Mouse (Mus musculus): ENCODE results near the gene Mrvi1.

Mrvi1 gene

DNA sequence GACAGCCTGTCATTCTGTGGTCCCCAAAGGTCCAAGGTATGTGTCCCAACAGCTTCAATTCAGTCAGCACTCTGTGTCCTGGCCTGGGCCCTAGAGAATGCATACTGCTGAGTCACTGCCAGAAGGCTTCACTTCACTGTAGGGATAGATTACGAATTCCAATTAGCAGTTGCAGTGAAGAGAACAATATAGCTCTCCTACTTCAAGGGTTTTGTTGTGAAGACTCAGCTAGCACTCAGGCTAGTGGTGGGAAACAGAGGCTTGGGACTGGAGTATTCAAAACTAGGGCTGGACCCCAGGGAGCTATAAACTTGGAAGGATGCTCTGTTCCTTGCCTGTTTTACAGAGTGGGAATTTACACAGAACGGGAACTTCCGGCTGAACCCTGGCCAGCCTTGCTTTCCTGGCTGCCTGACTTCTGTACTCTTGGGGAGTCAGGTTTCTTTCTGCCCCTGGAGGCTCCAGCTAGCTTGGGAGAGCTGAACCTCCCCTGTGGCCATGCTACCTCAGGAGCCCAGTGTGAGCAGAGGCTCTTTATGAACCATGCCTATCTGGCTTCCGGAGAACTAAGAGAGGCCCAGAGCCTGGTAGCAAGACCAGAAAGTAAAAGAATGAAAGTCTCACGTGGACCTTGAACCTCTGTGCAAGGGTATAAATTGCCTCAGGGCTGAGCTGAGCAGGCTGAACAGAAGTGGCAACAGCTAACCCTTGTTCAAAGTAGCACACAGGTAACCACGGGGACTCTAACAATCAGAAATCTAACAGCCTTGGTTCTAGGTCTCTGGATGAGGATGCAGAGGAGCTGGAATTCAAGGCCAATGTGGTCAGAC, 40.3 kb downstream of the Mrvi1 start:
- TF ChIP-seq POU5F1 (IDR thresholded peaks at IDR 0.05; ENCODE audit: borderline replicate concordance, low read length) = no peak
- TF ChIP-seq CTCF (conservative IDR thresholded peaks at IDR 0.05; ENCODE audit: low read length) = no peak
- TF ChIP-seq NANOG (IDR thresholded peaks at IDR 0.05; ENCODE audit: borderline replicate concordance, low read length) = no peak
- Histone ChIP-seq H3K36me3 (ENCODE audit: insufficient read depth, low read length) (no peaks in the 10 kb centered on the region), H3K9me3 (ENCODE audit: low read length) (peaks cover 7% of the 10 kb centered on the region), H3K4me1 (replicated peaks; ENCODE audit: low read depth, low read length) (peaks cover 18% of the 10 kb centered on the region), H3K4me3 (replicated peaks; ENCODE audit: low read length) (no peak overlapping the region), H3K27me3 (ENCODE audit: insufficient read depth, low read length) (no peaks in the 10 kb centered on the region)

DNA sequence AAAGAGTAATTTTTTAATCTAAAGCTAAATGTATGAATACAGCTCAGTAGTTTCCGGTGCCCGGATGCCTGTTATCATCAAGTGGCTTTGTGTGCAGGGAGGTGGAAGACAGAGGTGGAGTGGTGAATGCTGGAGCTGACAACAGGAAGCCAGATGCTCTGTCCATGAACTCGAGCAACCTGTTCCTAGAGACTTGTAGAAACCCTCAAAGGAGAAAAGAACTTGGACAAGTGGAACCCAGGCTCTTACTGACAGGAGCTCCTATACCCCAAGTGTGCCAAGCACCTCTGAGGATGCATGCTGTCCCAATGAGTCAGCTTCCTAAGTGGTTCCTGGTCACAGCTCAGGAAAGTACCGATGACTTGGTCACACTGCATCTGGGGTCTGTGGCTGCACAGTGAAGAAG, 41.1 kb downstream of the Mrvi1 start:
- Histone ChIP-seq H3K9me3 (ENCODE audit: low read length) (peaks cover 7% of the 10 kb centered on the region), H3K4me1 (replicated peaks; ENCODE audit: low read depth, low read length) (peaks cover 18% of the 10 kb centered on the region), H3K36me3 (ENCODE audit: insufficient read depth, low read length) (no peaks in the 10 kb centered on the region), H3K27me3 (ENCODE audit: insufficient read depth, low read length) (no peaks in the 10 kb centered on the region; the same call in 1 of the 2 replicates), H3K4me3 (replicated peaks; ENCODE audit: low read length) (no peak overlapping the region)
- no peak for TF ChIP-seq NANOG (IDR thresholded peaks at IDR 0.05; ENCODE audit: borderline replicate concordance, low read length)
- no peak for TF ChIP-seq POU5F1 (IDR thresholded peaks at IDR 0.05; ENCODE audit: borderline replicate concordance, low read length)
- TF ChIP-seq CTCF (conservative IDR thresholded peaks at IDR 0.05; ENCODE audit: low read length) = no peak

- Histone ChIP-seq H3K4me1 (replicated peaks; ENCODE audit: low read depth, low read length) (peaks cover 1% of the 10 kb centered on the region), H3K9me3 (ENCODE audit: low read length) (peaks cover 7% of the 10 kb centered on the region), H3K4me3 (replicated peaks; ENCODE audit: low read length) (no peak overlapping the region), H3K27me3 (ENCODE audit: insufficient read depth, low read length) (peaks cover 5% of the 10 kb centered on the region), H3K36me3 (ENCODE audit: insufficient read depth, low read length) (no peaks in the 10 kb centered on the region)
- no peak for TF ChIP-seq POU5F1 (IDR thresholded peaks at IDR 0.05; ENCODE audit: borderline replicate concordance, low read length)
- no peak for TF ChIP-seq CTCF (conservative IDR thresholded peaks at IDR 0.05; ENCODE audit: low read length)
These were observed 46.2 kb downstream of the Mrvi1 start for GRCm38 (mm10) chr7:110935815-110936762.

GRCm38 (mm10) chr7:110933999-110934398, 48.3 kb downstream of the Mrvi1 start:
- Histone ChIP-seq H3K36me3 (ENCODE audit: insufficient read depth, low read length) (no peaks in the 10 kb centered on the region), H3K4me1 (replicated peaks; ENCODE audit: low read depth, low read length) (no peaks in the 10 kb centered on the region), H3K4me3 (replicated peaks; ENCODE audit: low read length) (no peak overlapping the region), H3K27me3 (ENCODE audit: insufficient read depth, low read length) (peaks cover 5% of the 10 kb centered on the region), H3K9me3 (ENCODE audit: low read length) (no peaks in the 10 kb centered on the region)
- TF ChIP-seq NANOG (IDR thresholded peaks at IDR 0.05; ENCODE audit: borderline replicate concordance, low read length) (no peak), CTCF (conservative IDR thresholded peaks at IDR 0.05; ENCODE audit: low read length) (no peak), POU5F1 (IDR thresholded peaks at IDR 0.05; ENCODE audit: borderline replicate concordance, low read length) (no peak)

DNA sequence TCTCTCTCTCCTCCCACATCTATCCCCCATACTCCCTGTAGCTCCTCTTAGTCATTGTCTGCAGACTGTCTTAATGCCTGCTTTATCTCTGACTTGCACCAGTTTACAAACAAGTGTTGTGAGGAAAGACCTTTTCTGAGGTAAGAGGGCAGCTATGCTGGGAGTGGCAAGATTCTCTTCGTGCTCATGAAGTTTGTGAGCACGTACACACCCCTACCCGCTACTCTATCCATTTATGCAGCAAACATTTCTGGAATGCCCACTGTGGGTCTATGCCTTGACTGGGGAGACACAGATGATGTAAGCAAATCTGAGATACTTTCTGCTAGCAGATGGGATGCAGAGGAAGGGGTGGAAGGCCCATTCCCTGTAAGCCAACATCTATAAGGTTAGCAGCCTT, 48.9 kb downstream of the Mrvi1 start:
- no peak for TF ChIP-seq NANOG (IDR thresholded peaks at IDR 0.05; ENCODE audit: borderline replicate concordance, low read length)
- no peak for TF ChIP-seq CTCF (conservative IDR thresholded peaks at IDR 0.05; ENCODE audit: low read length)
- TF ChIP-seq POU5F1 (IDR thresholded peaks at IDR 0.05; ENCODE audit: borderline replicate concordance, low read length) = no peak
- H3K4me1 ChIP-seq (replicated peaks; ENCODE audit: low read depth, low read length) = no peaks in the 10 kb centered on the region
- H3K4me3 ChIP-seq (replicated peaks; ENCODE audit: low read length) = no peak overlapping the region
- H3K36me3 ChIP-seq (ENCODE audit: insufficient read depth, low read length) = no peaks in the 10 kb centered on the region
- no peaks in the 10 kb centered on the region for H3K9me3 ChIP-seq (ENCODE audit: low read length)
- H3K27me3 ChIP-seq (ENCODE audit: insufficient read depth, low read length) = peaks cover 5% of the 10 kb centered on the region

GRCm38 (mm10) chr7:110930118-110930854, 52.0 kb downstream of the Mrvi1 start:
- no peaks in the 10 kb centered on the region for H3K4me1 ChIP-seq (replicated peaks; ENCODE audit: low read depth, low read length)
- no peak overlapping the region for H3K4me3 ChIP-seq (replicated peaks; ENCODE audit: low read length)
- peaks cover 24% of the 10 kb centered on the region for H3K27me3 ChIP-seq (ENCODE audit: insufficient read depth, low read length)
- no peak for TF ChIP-seq NANOG (IDR thresholded peaks at IDR 0.05; ENCODE audit: borderline replicate concordance, low read length)
- no peak for TF ChIP-seq POU5F1 (IDR thresholded peaks at IDR 0.05; ENCODE audit: borderline replicate concordance, low read length)
- TF ChIP-seq CTCF (conservative IDR thresholded peaks at IDR 0.05; ENCODE audit: low read length) = peak; percentile 60
- H3K36me3 ChIP-seq (ENCODE audit: insufficient read depth, low read length) = no peaks in the 10 kb centered on the region
- no peaks in the 10 kb centered on the region for H3K9me3 ChIP-seq (ENCODE audit: low read length)

DNA sequence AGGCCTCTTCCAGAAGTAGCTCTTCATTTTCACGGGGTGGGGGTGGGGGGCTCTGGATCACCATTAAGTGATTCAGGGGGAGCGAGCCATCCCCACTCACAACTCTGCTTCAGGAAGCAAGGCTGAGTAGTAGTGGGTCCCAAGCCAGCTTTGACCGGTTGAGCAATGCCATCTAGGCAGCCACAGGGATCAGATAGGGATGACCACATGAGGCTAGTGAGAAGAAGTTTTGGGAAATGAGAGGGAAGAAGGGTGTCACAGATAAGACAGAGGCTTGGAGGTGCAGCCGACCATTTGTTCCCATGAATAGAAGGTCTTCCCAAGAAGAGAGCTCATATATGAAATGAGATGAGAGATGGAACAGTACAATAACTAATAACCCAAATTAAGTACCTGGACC, 55.7 kb downstream of the Mrvi1 start:
- no peak overlapping the region for H3K4me3 ChIP-seq (replicated peaks; ENCODE audit: low read length)
- TF ChIP-seq NANOG (IDR thresholded peaks at IDR 0.05; ENCODE audit: borderline replicate concordance, low read length) = no peak
- TF ChIP-seq CTCF (conservative IDR thresholded peaks at IDR 0.05; ENCODE audit: low read length) = no peak
- no peak for TF ChIP-seq POU5F1 (IDR thresholded peaks at IDR 0.05; ENCODE audit: borderline replicate concordance, low read length)
- no peaks in the 10 kb centered on the region for H3K9me3 ChIP-seq (ENCODE audit: low read length)
- H3K36me3 ChIP-seq (ENCODE audit: insufficient read depth, low read length) = no peaks in the 10 kb centered on the region
- peaks cover 45% of the 10 kb centered on the region for H3K27me3 ChIP-seq (ENCODE audit: insufficient read depth, low read length)
- peaks cover 19% of the 10 kb centered on the region for H3K4me1 ChIP-seq (replicated peaks; ENCODE audit: low read depth, low read length)

Measured in E14TG2a.4 (cell line).